Mouse (Mus musculus): ENCODE measurements at regions not wholly inside any gene's neighbourhood (a gene's known extent, or its start where the extent isn't known, plus 50 kb on each side); places are given as distances from the start of the nearest gene placed in this dataset.
A peak's percentile ranks its signal among the peaks of the same experiment; 100 is the strongest.

DNA sequence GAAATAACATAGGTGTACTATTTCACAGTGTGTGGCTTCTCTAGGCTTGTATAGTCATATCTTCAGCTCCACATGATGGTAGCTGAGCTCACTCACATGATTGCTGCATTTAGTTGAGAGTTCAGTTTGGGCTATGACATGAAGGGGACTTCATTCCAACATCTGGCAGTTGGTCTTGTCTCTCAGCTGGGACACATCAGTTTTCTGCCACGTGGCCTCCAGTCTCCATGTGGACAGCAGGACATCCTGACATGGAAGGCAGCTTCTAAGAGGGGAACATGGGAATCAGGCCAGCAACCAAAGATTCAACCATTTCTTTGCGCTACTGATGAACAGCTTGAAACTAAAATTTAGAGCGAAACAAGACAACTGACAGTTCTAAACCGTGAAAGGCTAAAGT, 121.2 kb upstream of the Slc44a1 start:
- no peak for DNase-seq

DNA sequence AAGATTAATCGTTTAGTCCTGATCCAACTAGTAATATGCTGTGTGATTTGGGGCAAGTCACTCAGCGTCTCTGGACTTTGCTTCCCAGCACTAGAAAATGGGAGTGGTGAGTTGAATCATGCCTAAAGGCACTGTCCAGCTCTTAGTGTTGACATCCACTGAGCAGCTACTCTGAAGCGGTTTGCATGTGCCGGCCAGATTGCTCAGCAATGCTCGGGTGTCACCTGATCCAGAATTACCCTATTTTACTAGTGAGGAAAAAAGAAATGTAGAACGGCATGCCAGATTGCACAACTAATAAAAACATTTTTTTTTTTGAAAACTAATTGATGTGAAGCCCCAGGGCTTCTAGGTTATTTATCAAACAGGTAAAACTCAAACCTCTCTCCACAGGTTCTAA, 122.0 kb upstream of the Slc44a1 start:
- DNase-seq: no peak

DNA sequence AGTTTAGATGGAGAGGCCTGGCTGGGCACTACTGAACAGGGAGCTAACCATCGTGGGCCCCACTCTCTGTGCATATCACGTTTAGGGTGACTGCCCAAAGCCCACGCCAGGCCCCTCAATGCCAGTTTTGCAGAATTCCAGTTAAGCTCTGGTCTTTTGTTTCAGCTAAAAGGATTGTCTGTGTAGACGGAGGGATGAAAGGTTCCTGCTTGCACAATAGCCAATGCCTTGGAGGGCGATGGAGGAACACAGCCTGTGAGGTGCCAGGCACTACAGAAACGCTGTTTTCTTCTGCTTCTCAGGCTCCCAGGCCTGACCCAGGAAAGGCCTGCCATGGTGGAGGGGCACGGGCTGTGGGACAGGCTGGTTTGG, 122.8 kb upstream of the Slc44a1 start:
- DNase-seq: no peak

DNA sequence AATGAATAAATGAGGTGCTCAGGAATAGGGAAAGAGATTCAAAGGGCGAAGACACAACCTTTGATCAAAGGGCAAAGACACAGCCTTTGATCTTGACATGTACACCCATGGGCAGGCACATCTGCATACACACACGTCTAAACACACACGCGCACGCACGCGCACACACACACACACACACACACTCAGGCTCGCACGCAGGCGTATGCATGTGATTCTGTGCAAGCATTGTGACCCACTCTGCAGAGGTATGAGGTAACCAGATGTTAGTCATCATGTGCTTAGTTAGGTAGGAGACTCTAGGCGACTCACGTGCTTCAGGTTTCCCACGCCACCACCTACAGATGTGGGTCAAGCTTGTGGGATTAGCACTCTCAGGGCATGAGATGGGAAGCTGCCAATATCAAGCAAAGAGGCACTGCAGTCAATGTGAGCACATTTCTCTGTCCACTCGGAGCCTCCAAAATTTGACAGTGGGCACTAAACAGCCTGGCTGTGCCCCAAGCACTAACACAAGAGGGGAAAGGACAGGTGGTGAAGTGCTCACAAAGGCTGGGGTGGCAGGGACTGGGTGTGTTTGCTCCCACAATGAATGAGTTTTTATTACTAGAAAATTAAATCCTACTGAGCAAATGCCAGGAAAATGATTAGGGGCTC, 123.3 kb upstream of the Slc44a1 start:
- no peak for DNase-seq

DNA sequence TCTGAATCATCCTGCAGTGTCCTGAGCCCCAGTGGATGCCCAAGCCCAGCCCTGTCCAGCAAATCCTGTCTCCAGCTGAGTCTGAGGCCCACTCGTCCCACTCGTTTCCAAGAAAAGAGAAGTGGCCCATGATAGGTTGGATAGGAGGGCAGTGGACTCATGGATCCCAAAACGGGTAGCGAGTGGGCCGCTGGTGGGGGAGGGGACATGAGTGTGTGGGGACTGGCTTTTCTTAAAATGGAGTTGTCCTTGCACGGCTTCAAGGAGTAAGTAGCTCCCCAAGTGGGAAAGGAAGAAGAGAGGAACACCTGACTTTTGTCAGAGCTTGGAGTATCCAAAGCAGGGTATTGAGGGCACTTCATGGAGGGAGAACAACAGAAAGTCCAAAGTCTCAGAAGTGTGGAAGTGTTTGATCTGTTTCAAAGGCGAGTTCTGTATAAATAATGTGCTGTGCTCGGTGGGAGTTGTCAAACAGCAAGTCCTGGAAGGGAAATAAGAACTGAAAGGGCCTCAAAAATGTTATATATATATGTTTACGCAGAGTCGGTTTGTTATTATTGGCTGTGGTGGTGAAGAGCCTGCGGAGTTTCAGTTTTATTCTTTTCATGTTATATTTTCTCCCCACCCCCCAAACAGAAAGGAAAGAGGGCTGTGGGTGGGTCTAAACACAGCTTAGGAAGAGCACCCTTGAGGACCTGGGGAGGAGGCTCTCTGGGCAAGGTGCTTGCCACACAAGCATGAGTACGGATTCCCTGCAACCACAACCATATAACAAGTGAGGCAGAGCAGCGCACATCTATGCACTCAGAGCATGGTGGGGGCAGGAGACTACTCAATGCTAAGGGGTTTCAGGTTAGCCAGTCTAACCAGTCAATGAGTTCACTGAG, 124.1 kb upstream of the Slc44a1 start:
- no peak for DNase-seq

DNA sequence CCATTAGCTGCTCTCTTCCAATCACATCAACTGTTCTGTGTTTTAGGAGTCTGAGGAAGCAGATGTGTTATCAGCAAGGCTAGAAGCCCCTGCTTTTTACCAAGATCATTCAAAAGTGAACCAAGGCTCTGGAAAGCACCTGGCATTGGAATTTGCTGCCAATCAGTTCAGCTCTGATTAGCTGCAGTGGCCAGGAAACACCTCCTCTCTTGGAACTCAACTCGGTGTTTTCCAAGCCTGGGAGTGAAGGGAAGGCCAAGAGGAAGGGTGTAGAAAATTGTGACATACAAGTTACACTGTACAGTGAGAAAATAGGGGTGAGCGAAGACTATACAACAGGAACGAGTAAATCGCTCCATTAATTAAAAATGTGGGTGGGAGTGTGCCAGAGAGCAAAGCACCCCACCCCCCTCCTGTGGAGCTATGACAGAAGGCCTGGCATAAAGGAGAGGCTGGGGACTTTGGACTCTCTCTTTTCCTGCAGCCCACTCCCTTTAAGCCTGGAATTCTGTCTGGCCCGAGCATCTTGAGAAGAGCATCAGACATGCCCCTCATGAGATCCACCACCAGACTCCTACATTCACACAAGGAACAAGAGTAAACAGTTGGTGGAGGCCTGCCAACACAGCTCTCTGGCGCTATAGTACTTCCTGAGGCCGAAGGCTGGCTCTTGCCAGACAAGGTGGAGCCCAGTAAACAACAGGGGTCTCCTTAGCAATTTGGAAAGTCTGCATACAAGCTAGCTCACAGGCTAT, 124.9 kb upstream of the Slc44a1 start:
- peak; percentile 29 for DNase-seq

DNA sequence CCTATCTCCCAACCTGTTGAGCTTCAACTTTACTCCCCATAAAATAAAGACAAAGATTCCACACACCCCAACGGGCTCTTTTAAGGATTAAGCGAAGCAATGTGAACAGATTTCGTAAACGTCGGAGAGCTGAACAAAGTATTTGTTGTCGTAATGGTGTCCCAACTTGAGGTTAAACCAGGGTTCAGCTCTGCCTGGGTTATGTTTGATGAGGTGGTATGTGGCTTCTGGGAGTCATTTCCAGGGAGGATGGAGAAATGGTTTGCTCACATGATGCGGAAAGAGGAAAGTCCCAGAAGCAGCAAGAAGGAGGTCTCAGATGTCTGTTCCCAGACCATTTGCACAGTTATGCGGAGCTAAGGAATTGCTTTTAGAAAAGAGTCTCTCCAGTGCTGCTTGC, 126.1 kb upstream of the Slc44a1 start:
- DNase-seq: no peak

DNA sequence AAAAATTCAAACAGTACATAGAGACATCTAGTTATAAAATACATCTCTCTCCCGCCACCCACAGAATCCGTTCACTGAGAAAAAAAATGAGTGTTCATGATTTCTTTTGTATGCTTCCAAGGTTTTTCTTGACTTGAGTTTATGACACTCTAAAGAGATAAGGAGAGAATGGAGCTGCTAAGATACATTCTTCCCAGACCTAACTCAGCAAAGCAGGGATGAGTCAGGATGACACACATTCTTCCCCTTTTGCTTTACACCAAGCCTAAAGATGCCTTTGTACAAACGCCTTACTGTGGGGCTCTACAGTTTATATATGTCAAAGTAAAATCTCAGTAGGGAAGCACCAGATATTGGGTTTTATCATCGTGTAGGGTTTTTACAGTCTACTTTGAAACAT, 133.1 kb upstream of the Slc44a1 start:
- no peak for DNase-seq

DNA sequence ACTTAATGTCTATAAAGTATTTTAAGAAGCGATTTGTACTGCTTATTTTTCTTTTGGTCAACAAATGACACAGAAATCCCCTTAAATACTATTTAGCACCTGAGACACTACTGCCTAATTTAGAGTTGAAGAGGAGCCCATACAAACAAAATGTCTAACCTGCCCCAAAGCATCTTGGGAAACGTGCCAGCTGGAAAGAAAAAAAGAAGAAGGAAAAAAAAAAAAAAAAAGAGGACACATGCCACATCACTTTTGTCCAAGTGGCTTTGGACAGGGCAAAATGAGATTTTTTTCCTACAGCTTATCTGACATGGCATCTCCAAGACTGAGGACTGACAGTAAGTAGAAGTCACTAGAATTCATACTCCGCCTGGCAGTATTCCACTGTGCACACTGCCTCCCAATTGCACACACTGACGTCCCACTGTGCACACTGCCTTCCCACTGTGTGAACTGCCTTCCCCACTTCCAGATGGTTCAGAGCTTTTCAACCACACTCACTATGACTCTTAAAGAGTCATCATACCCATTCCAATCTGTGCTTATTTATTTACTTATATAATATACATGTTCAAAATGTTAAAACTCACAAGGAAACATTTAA, 135.3 kb upstream of the Slc44a1 start:
- no peak for DNase-seq

DNA sequence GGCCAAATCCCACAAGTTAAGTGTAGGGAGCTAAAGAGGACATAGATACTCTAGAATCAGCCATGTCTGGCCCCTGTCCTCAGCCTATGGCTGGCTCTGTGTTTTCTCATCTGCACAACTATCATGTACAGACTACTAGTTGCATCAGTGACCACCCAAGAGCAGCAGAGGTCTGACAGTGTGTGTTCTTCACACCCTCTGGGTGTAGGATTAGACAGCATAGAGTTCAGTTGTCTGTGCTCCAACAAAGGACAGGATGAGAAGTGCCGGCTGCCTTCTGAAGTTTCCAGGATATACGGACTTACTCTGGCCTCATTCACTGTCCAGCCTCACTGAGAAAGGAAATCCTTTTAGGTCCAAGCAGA, 135.9 kb upstream of the Slc44a1 start:
- no peak for DNase-seq

DNA sequence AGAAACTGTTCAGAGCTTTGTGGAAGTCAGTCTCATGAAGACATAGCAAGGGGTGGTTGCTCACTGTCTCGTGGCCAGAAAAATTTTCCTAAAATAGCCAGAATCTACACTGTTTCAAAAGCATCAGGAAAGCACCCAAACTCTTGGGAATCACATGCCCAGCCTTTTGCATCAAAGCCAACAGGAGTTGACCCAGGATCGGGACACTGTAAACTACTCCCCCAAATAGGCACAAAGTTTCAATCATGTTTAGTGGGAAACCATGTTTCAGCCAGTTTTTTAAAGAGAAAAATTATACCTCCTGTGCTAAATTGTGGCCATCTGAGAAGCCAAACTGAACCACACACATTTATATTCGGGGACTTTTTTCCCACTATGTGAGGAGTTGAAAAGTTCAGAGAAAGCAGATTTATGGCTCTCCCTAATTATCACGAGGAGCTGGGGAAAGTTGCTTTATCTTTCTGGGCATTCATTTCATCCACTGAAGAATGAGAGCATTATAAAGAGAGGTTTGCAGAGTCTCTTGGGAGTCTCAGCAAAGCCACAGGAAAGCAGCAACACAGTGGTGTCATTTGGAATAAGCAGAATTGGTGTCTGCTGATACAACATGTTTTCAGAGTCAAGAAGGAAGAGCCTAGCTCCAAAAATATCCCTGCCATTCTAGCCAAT, 136.5 kb upstream of the Slc44a1 start:
- no peak for DNase-seq

DNA sequence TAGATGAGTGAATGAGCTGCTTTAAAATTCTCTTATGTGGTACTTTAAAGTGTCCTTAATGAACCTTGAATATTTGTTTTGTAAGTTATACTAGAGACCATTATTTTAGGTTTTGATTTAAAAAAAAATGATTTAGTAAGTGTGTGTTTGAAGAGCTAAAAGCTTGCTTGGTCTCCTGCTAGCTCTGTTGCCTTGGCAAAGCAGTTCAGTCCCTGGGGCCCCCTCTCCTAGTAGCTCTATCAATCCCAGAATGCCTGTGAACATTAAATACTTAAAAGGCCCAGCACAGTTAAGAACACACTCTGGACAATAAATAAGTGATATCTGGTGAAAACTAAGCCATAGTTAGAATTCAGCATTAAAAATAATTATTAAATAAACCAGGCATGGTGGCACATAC, 138.3 kb upstream of the Abca1 start:
- no peak for DNase-seq

DNA sequence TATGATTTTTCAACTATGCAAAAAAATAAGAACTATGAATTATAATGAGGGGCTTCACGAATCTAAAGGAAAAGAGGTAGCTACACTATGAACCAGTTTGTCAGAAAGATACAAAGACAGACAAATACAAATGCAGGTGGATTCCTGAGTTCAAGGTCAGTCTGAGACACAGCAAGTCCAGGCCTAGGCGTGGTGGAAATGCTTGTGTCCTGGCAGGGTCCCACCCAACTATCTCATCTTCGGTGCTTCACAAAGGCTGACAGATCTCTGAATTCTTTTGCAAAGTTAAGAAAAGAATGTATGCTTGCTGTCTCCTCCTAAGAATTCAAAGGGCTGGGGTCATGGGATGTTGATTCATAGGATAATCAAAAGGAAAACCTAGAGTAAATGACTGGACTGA, 132.9 kb upstream of the Abca1 start:
- DNase-seq: no peak

DNA sequence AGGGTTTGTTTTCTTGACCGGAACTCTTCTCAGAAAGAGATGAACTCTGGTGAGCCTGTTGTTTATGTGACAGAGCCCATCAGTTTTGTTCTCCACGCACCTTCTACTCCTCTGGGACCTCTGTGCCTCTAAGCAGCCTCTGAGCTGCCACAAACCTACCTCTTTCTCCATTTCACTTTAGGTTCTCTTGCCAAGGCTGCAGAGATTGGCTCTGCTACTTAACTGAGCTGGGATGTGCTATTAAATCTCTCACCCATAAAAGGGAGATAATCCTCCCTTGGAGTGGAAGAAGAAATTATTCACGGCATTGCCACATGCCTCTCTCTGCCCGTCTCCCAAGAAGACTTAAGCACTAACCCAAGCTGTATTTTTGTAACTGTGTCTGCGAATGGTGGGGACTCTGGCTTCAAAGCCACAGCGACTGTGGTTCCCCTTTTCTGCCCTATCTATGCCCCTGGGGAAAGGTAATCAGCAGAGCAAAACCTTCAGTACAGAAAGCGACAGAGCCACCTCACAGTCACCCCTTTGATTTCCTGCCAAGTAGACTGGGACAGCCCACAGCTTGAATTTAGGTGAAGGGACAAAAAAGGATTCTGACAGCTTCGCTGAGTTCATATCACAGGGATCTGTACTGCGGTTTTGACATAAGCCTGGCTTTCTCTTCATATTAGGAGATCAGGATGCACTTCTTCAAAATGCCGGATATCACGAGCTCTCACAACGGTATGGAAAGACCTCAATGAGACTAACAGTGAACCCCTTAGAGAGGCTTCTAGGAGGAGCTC, 118.2 kb upstream of the Abca1 start:
- DNase-seq: no peak

DNA sequence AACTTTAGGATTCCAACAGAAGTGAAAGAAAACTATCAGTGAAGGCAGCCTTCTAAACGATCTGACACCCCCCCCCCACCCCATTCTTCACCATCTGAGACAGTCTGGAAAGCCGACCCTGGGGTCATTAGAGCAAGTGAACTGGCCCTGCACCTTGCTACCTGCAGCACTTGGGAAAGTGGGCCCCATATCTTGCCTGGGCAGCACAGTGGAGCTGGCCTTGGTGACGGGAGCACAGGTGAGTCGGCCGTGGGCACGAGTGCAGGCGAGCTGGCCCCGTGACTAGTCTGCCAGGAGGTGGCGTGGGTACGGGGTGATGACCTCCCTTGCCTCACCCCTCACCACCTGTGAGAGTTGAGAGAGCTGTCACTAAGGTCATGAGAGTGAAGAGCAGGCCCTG, 110.7 kb upstream of the Abca1 start:
- DNase-seq: no peak

DNA sequence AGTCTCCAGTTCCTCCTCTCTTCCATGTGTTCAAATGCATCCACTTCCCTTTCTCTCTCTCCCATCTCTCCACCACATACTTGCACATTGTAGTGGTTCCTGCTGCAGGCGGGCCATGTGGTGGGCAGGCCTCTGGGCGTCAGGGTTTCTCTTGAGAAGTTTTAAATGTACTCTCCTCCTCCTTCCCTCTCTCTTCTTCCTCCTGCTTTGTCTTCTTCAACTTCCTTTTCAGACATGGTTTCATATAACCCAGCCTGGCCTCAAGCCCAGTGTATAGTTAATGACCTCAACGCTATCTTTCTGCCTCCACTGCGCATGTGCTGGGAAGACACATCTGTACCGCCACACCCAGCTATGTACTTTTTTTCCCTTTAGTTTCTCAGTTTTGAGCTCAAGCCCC, 110.3 kb upstream of the Abca1 start:
- DNase-seq: no peak

DNA sequence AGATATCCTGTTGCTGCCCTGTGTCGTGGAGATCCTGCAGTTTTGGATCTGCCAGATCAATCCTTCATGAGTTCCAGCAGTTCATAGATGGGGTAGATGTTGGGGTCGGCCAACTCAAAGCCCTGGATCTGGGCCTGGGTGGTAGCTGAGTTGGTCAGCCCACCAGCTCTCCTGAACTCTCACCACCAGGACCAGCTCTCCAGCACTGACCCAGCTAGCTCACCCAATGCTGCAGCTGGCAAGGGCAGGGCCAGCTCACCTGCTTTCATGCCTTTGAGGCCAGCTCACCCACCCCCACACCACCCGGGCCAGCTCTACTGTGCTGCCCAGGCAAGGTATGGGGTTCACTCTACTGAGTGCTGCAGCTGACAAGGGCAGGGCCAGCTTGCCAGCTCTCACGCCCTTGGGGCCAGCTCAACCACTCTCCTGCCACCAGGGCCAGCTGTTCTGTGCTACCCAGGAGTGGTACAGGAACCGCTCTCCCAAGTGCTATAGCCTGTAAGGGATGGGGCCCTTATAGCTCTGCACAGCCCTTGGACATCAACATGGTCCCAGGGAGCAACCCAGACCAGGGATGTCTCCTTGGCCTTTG, 109.7 kb upstream of the Abca1 start:
- no peak for DNase-seq

DNA sequence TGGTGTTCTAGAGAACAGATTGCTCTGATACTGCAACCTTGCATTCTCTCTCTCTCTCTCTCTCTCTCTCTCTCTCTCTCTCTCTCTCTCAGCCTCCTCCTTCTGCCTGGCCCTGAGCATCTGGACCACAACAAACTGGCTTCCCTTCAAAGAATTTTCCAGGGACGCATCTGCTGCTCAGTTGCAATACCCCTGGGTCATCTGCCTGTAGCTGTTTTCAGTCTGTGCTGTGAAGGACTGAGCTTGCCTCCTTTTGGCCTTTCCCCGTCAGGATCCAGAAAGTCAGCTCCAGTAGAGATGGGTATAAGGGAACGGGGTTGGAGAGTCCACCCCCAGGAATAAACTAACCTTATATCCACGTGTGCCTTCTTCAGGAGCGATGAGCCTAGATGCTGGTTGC, 105.2 kb upstream of the Abca1 start:
- DNase-seq: no peak

DNA sequence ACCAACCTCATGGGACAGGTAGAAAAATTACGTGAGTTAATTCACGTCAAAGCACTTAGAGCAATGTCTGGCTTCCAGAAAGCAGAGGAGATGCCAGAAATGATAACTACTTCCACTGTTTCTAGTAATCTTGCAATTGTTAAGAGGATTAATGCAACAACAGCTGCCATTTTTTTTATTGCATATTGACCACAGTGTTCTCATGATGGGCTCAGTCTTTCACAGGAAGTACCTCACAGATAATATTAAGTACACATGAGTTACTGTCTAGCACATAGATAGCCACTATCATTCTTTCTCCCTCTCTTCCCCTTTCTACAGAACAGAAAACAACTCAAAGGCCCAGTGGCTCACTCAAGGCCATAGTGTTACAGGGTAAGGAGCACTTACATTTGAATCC, 104.8 kb upstream of the Abca1 start:
- DNase-seq: no peak

DNA sequence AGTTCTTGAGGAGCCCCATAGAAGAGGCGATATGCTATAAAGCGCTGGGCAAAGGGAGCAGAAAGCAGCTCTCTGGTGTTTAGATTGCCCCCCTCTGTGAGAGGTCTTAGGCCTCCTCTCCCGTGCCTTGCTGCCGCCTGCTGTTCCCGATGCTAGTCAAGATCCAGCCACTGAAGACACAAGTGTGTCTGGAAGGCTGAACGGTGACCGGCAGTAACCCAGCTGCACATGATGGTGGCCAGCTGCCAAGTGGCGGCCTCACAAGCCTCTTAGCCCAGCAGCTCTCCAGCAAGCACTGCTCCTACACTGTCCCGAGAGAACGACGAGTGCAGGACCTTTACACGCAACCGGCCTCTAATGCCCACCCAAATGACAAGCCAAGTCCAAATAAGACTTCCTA, 104.1 kb upstream of the Abca1 start:
- peak; percentile 95 for DNase-seq

DNA sequence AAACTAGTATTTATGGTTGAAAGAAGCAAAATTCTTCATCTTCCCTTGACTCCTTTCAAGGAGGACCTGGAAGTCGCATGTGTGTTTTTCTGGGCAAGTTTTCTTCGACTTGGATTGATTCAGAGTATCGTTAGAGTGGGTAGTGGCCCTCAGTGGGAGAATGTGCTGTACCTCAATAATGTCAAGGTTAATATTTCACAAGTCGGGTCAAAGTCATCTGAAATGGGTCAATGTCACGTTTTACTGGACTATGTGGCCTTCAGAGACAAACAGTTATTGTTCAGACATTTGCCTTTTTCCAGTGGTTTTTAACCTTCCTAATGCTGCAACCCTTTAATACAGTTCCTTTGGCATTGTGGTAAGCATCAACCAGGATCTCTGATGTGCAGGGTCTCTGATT, 102.8 kb upstream of the Abca1 start:
- peak; percentile 68 for DNase-seq
